Mouse (Mus musculus) CH12.LX (cell line): ENCODE data around the gene Ethe1.

Experiments
- BHLHE40 ChIP-seq: IDR thresholded peaks from 2 replicates; pipeline ENCODE4 v1.6.1; 2011; ENCODE audit warnings: mild to moderate bottlenecking, low read depth, low read length, improper control_type of control experiment
- CTCF ChIP-seq, 2 experiments: IDR thresholded peaks in 1 of 2; conservative IDR thresholded peaks in 1 of 2; 2 replicates each; pipeline ENCODE4 v1.5.1; 2011 to 2012; ENCODE audit warnings: low read depth in 2 of 2, low read length in 2 of 2, improper control_type of control experiment in 1 of 2, inconsistent platforms in 1 of 2, mild to moderate bottlenecking in 1 of 2, moderate library complexity in 1 of 2
- MAX ChIP-seq: IDR thresholded peaks from 2 replicates; pipeline ENCODE4 v1.6.1; 2011; ENCODE audit warnings: low read length, improper control_type of control experiment

DNA sequence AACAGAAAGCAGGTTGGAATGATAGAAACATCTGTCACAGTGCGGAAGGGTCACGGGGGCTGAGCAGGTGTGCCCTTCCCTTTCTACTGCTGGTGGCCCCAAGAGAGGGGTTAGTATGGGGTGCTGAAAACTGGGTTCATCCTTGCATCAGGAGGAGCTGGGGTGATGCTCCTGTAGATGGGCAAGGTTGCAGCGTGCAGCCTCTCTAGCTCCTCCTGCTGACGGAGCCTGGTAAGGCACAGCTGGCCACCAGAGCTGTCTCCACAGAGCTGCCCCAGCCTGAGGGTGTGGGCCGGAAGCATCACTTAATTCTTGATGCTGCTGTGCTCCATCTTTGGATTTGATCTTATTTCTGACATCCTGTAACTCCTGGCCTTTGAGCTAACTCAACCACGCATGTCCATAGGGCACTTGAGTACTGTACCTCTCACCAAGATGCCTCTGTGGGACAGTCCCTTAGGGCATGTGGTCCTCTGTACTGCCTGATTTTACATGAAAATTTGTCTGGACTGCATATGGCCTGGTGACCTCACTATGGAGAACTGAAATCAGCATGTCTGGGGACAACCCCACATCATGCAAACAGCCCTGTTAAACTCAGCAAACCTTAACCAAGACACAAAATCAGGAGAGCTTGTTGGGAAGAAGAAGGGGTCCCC is 22.6 kb upstream of the Ethe1 start:
- peak; percentile 54 for TF ChIP-seq MAX
- peak; percentile 85 to 88 for TF ChIP-seq CTCF (conservative IDR thresholded peaks at IDR 0.05 in 1 of 2, IDR thresholded peaks at IDR 0.05 in 1 of 2; ENCODE audit: low read depth in 2 of 2, low read length in 2 of 2)
- peak; percentile 67 for TF ChIP-seq BHLHE40
